Mouse (Mus musculus) heart, embryonic 10.5 days (tissue): ENCODE results near the gene Rmi1. TPM values are rescaled to one million over a fixed set of nuclear protein-coding genes. Genes with fewer than 3 reads are reported as not detected.
"Not testable (repeated sequence)": the region's sequence is repeated elsewhere in the genome, so short reads cannot be mapped to it uniquely, and the experiment has no call there.

Experiments used
- DNase-seq: peaks from one replicate; pipeline ENCODE4 v3.0.0-alpha.2; 2017; ENCODE audit warnings: low spot score
- H3K27ac ChIP-seq: fragments of 300-500 bp; sonication (generic); 2 replicates; pipeline ENCODE4 v1.5.1; 2016; ENCODE audit warnings: mild to moderate bottlenecking
- H3K27me3 ChIP-seq: fragments of 300-500 bp; sonication (generic); 2 replicates; pipeline ENCODE4 v1.6.1; 2016; ENCODE audit warnings: mild to moderate bottlenecking; ENCODE audit not compliant: poor library complexity, insufficient read depth, severe bottlenecking
- H3K36me3 ChIP-seq: fragments of 300-500 bp; sonication (generic); 2 replicates; pipeline ENCODE4 v1.6.1; 2016; ENCODE audit warnings: mild to moderate bottlenecking, moderate library complexity
- H3K4me1 ChIP-seq: fragments of 300-500 bp; sonication (generic); 2 replicates; pipeline ENCODE4 v1.6.1; 2016; ENCODE audit warnings: mild to moderate bottlenecking
- H3K4me3 ChIP-seq: fragments of 300-500 bp; sonication (generic); 2 replicates; pipeline ENCODE4 v1.5.1; 2016; ENCODE audit warnings: mild to moderate bottlenecking, moderate library complexity
- H3K9me3 ChIP-seq: fragments of 300-500 bp; sonication (generic); 2 replicates; pipeline ENCODE4 v1.6.1; 2016; ENCODE audit warnings: mild to moderate bottlenecking, moderate library complexity
- WGBS: fragments of 180-500 bp; shearing (Covaris S2); methylation state at CpG from one replicate; pipeline ENCODE4 v1.1.7; 2016; 5-methylcytosine and 5-hydroxymethylcytosine counted together
- microRNA counts: library from miRNA; unstranded; fragments of <30 nt; microRNA quantifications from one replicate; lab custom pipeline; 2017
- microRNA-seq: library from miRNA; unstranded; fragments of <30 nt; microRNA quantifications from one replicate; pipeline ENCODE4, GENCODE M21; 2017
- polyA plus RNA-seq: library from polyadenylated mRNA; unstranded; fragments of >200 nt; fragmentation: Nextera tagmentation; extraction: Ambion mirVana; gene quantifications from 2 replicates; pipeline ENCODE4 v1.2.1, GENCODE M21; 2016

The Rmi1 gene
- polyA plus RNA-seq, 1 experiment from 2014 or later: 26.0 TPM

DNA sequence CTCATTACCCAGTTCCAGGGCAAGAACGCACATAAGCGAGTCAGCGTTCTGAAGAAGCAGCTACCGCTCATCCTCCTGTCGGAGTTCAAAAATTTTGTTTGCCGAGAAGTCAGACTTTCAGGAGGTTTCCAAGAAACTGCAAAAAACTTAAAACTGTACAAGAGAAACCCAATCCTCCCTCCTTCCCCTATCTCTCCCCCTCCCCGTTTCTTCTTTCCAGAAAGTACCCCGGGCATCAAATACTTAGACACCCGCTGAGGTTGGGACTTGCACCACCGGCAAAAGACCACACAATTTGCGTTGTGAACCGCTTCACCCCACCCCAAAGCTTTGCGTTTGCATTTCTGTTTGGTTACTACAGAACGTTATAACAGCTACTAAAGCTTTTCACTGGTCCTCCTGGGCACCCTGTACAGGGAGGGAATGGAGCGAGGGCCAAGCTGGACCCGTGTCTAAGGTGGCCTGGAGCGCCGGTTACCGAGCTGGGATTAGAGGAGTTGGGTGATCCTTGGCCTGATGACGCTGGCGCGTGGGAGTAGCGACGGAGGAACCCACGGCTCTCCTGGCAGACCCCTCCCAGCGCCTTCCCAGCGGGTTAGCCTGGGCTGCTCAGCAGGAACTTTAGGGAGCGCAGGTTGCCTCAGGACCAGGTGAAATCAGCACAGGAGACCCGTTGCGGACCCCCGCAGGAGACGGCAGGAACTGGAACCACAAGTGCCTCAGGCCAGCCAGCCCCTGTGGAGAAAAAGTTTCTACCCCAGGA, 50.8 kb downstream of the Rmi1 start:
- Histone ChIP-seq H3K4me3 (peak overlapping the region; percentile 62), H3K36me3 (no peaks in the 10 kb centered on the region), H3K4me1 (peaks cover 8% of the 10 kb centered on the region; the same call in 1 of the 2 replicates), H3K27ac (peak overlapping the region; percentile 59), H3K9me3 (no peaks in the 10 kb centered on the region), H3K27me3 (peaks cover 26% of the 10 kb centered on the region)
- peak; percentile 82 for DNase-seq
- 11% methylated on average over 32 of the region's 32 CpGs for WGBS

DNA sequence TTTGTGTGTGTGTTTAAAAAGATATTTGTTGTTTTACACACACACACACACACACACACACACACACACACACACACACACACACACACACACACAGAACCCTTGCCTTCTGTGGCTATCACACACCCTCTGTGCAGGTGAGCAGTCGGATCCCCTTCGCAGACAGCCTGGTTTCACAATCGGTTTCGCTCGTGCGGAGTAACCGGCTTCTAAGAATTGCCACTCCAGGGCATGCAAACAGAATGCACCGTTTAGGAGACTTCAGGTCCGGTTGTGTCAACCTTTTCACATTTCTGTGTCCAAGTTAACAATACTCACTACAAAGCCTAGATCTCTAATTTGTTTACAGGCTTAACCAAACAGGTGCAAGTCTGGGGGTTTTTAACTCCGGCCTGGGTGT, 51.5 kb downstream of the Rmi1 start:
- H3K4me1 ChIP-seq: peaks cover 8% of the 10 kb centered on the region; the same call in 1 of the 2 replicates
- DNase-seq: no peak
- peak overlapping the region; percentile 62 for H3K4me3 ChIP-seq
- no peaks in the 10 kb centered on the region for H3K36me3 ChIP-seq
- no peaks in the 10 kb centered on the region for H3K9me3 ChIP-seq
- H3K27me3 ChIP-seq: peaks cover 25% of the 10 kb centered on the region
- 31% methylated on average over 10 of the region's 10 CpGs for WGBS
- 0 out of 2 replicates have a peak overlapping the region, but pooled peaks have one; percentile 59 for H3K27ac ChIP-seq

DNA sequence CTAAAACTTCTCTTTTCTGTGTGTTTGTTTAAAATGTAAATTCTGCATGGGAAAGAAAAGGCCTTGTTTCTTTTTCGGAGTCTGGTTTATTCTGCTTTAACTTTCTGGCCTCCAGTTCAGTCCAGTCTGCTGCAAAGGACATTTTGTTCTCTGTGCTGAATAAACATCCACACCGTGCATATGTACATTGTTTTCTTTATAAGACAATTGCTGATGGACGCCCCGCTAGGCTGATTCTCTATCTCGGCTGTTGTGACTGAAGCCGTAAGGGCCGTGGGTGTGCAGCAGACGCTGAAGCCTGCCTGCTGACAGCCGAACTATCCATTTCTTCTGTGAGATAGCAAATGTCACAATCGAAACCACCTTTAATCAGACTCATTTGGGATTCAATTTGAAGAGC, 54.5 kb downstream of the Rmi1 start:
- no peak for DNase-seq
- H3K4me1 ChIP-seq: peaks cover 8% of the 10 kb centered on the region; the same call in 1 of the 2 replicates
- no peaks in the 10 kb centered on the region for H3K36me3 ChIP-seq
- H3K9me3 ChIP-seq: no peaks in the 10 kb centered on the region
- peaks cover 25% of the 10 kb centered on the region for H3K27me3 ChIP-seq
- H3K27ac ChIP-seq: no peak overlapping the region
- 65% methylated on average over 10 of the region's 10 CpGs for WGBS
- H3K4me3 ChIP-seq: no peak overlapping the region

- not testable (repeated sequence) for DNase-seq, H3K36me3 ChIP-seq, H3K4me1 ChIP-seq, H3K4me3 ChIP-seq, H3K27ac ChIP-seq, H3K9me3 ChIP-seq, H3K27me3 ChIP-seq
- WGBS: 89% methylated on average over 6 of the region's 6 CpGs
These were observed 56.8 kb downstream of the Rmi1 start for GRCm38 (mm10) chr13:58458811-58459210.

MicroRNAs within 50 kb of the gene (microRNA counts, 519-probe panel; counts per million panel counts)
- 4,579 counts per million, percentile 30 among the panel's probes with 10 or more counts for microRNA mmu-miR-7a (lab: Ali Mortazavi, UCI)

Small RNA genes within 50 kb of the gene (microRNA-seq; reads per million reads assigned to microRNA genes)
- gene Mir7-1: 87.1 reads per million, percentile 50 among the genes with 10 or more reads in this experiment

Other genes with a start within 250 kb of the Rmi1 start
- gene Idnk, start 244.6 kb upstream of the Rmi1 start, polyA plus RNA-seq: 35.0 and 36.5 TPM in 2 replicates
- 100 and 119 TPM in 2 replicates for gene Ubqln1, start 186.6 kb upstream of the Rmi1 start, polyA plus RNA-seq
- 17.2 and 18.0 TPM in 2 replicates for gene Gkap1, start 126.5 kb upstream of the Rmi1 start, polyA plus RNA-seq
- gene Kif27, start 43.1 kb upstream of the Rmi1 start, polyA plus RNA-seq: 0.20 and 0.31 TPM in 2 replicates
- gene 2210016F16Rik, start 17.0 kb upstream of the Rmi1 start, polyA plus RNA-seq: 34.7 and 35.3 TPM in 2 replicates
- gene Hnrnpk, start 1.1 kb downstream of the Rmi1 start, polyA plus RNA-seq: 1,257 and 1,505 TPM in 2 replicates
- 0.05 TPM in 1 of 2 replicates, not detected in the other for gene Slc28a3, start 208.6 kb downstream of the Rmi1 start, polyA plus RNA-seq